Mouse (Mus musculus) fibroblast of lung, adult 2 months (primary cell): ENCODE results near the gene Shroom3.

Experiments
- DNase-seq: peaks from one replicate; pipeline ENCODE4 v3.0.0-alpha.2; 2011; ENCODE audit warnings: low read depth

Gene Shroom3

GRCm38 (mm10) chr5:92683351-92683807 is at the start of gene Shroom3:
Gene Shroom3, plus strand, starts transcription at chr5:92683435.
- no peak for DNase-seq

GRCm38 (mm10) chr5:92633526-92633925 is 49.7 kb upstream of the Shroom3 start:
- no peak for DNase-seq

- no peak for DNase-seq
Measured at GRCm38 (mm10) chr5:92634916-92635315, 48.3 kb upstream of the Shroom3 start.

GRCm38 (mm10) chr5:92635891-92636290 is 47.3 kb upstream of the Shroom3 start:
- DNase-seq, result no peak

- DNase-seq, result no peak
Measured at GRCm38 (mm10) chr5:92640861-92641260, 42.4 kb upstream of the Shroom3 start.

- DNase-seq, result peak; percentile 27
Measured at GRCm38 (mm10) chr5:92656256-92656655, 27.0 kb upstream of the Shroom3 start.

GRCm38 (mm10) chr5:92664321-92664720 is 18.9 kb upstream of the Shroom3 start:
- DNase-seq, result no peak

GRCm38 (mm10) chr5:92666860-92667259 is 16.4 kb upstream of the Shroom3 start:
- DNase-seq, result no peak

- DNase-seq, result no peak
Measured at GRCm38 (mm10) chr5:92674859-92675573, 8.2 kb upstream of the Shroom3 start, which contains the start of gene Ccdc158. Gene Ccdc158, minus strand, starts transcription at chr5:92675271.

GRCm38 (mm10) chr5:92675574-92675920 is 7.7 kb upstream of the Shroom3 start:
- DNase-seq, result no peak

GRCm38 (mm10) chr5:92679441-92679840 is 3.8 kb upstream of the Shroom3 start:
- DNase-seq, result no peak

- no peak for DNase-seq
Measured at GRCm38 (mm10) chr5:92681861-92682260, 1.4 kb upstream of the Shroom3 start.

- no peak for DNase-seq
Measured at GRCm38 (mm10) chr5:92682621-92683348, 450 bp upstream of the Shroom3 start.

GRCm38 (mm10) chr5:92683871-92684475 is 738 bp downstream of the Shroom3 start:
- no peak for DNase-seq

GRCm38 (mm10) chr5:92684715-92685460 is 1.7 kb downstream of the Shroom3 start:
- no peak for DNase-seq

GRCm38 (mm10) chr5:92688124-92688523 is 4.9 kb downstream of the Shroom3 start:
- DNase-seq, result no peak

GRCm38 (mm10) chr5:92688569-92688968 is 5.3 kb downstream of the Shroom3 start:
- DNase-seq, result no peak

- DNase-seq, result no peak
Measured at GRCm38 (mm10) chr5:92692206-92693007, 9.2 kb downstream of the Shroom3 start.

- DNase-seq, result no peak
Measured at GRCm38 (mm10) chr5:92693744-92694143, 10.5 kb downstream of the Shroom3 start.

- no peak for DNase-seq
Measured at GRCm38 (mm10) chr5:92694316-92694995, 11.2 kb downstream of the Shroom3 start.
